Mouse (Mus musculus): ENCODE measurements around the gene Sh3kbp1.

The Sh3kbp1 gene

DNA sequence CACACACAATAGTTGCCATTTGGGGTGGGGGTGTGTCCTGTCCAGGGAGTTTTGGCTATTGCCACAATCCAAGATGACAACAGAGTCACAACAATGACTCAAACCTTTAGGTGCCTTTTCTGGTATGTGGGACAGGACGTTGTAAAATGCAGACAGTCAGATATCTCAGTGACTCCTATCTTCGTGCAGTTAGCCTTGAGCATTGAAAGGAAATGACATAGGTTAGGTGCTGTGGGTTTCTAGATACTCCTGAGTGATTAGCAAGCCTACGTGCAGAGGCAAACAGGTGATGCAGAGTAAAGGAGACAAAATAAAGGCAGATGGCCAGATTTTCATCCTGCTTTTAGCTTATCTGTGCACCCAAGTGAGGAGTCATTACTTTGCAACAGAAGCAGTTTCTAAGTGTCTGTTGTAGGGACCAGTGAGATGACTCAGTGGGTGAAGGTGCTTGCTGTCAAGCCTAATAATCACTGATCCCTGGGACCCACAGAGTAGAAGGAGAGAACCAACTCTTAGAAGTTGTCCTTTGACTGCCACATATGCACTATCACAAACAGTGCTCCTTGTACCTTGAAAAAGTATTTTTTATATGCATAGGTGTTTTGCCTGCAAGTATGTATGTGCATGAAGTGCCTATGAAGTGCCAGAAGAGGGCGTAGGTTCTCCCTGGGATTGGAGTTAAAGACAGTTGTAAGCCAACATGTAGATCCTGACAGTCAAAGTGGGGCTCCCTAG lies 50.7 kb downstream of the Sh3kbp1 start:
- in situ Hi-C loops (cut with MboI, MseI): loop anchor here in 1 of 2 experiments (5.0 kb wide), 1 partner anchor 50 kb away; the partner anchor contains the start of gene Sh3kbp1

DNA sequence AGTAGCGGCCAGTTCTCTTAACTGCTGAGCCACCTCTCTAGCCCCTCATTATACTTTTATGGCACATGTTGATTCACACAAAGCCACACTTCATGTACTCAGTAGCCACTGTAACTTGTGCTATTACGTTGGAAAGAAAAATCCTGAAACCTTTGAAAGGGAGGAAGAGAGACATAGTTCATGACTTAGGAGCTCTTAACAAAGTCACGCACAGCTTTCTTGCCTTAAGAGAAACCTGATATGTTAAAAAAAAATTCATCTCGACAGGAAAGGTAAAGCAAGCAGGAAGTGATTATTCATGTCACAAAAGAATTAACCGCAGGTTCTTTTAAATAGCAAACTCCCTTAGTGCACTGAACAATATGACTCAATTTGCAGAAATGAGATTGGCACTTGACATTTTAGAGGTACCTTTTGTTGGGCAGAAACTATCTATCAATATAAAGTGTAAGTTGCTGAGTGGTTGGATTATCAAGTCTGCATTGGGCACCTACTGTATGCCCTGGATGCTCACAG lies 51.3 kb downstream of the Sh3kbp1 start:
- in situ Hi-C loops (cut with MboI, MseI): loop anchor here in 1 of 2 experiments (5.0 kb wide), 1 partner anchor 51 kb away; the partner anchor contains the start of gene Sh3kbp1

DNA sequence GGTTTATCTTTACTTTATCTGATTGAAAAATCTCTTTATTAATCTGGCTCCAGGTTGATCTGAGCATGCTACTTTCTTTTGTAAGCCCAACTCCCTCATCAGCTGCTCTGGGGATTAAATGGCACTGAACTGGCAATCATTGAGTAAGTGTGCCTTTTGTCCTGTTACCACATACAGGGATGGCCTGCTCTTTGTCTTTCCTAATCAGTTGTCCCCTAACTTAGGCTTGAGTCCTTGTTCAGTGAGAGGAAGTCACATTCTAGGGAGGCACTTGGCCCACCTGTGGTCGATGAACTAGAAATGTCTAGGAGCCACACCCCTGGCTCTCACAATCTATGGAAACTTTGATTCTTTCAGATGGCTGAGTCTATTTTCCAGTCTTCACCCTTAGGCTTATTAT lies 58.4 kb downstream of the Sh3kbp1 start:
- in situ Hi-C loops (cut with MboI, MseI): no loop called here

DNA sequence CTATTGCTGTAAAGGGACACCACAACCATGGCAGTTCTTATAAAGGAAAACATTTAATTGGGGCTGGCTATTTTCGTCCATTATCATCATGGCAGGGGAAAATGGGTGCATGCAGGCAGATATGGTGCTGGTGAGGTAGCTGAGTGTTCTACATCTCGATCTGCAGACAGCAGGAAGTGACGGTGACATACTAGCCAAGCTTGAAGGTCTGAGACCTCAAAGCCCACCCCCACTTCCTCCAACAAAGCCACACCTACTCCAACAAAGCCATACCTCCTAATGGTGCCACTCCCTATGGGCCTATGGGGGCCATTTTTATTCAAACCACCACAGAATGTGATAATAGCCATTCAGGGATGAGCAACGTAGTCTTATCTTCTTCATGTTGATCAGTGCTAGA lies 59.8 kb downstream of the Sh3kbp1 start:
- in situ Hi-C loops (cut with MboI, MseI): no loop called here

DNA sequence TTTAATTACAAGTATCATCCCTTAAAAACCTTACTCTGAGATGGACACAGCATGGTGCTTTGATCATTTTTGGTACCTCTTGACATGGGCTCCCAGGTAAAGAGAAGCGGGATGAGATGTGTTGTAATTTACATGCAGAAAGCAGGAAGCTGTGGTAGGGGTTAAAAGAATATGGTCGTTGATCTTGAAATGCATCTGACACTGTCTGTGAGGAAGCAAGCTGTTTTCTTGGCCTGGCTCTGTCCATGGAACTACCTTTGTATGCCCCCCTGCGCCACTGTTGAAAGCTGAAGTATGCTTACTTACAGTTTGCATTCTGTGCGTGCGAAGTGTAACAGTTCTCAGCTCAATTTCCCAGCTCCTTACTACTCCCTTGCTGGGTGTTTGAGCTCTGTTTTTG lies 61.6 kb downstream of the Sh3kbp1 start:
- in situ Hi-C loops (cut with MboI, MseI): no loop called here

DNA sequence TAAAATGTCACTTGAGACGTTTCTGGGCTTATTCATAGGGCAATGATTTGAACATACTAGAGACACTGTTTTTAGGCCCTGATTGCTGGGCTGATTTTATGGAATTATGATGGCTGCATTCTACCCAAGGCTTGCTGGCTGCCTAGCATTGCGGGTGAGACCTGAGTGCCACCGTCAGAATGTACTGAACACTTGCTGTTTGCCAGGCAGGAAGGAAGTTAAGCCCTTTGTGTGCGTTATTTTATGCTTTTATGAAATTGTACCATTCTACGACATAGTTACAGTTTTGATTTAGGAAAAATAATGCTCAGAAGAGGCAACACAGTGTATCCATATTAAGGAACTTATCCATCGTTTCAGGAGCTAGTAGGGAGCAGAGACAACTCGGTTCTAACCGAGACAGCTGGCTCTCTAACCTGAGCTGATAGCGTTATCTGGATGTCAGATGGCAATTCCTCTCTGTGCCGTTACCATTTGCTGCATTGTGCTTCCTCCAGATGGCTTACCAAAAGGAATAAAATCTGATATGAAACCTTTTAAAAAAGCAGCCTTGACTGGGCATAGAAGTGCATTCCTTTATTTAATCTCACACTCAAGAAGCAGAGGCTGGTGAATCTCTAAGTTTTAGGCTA lies 62.8 kb downstream of the Sh3kbp1 start:
- in situ Hi-C loops (cut with MboI, MseI): no loop called here

DNA sequence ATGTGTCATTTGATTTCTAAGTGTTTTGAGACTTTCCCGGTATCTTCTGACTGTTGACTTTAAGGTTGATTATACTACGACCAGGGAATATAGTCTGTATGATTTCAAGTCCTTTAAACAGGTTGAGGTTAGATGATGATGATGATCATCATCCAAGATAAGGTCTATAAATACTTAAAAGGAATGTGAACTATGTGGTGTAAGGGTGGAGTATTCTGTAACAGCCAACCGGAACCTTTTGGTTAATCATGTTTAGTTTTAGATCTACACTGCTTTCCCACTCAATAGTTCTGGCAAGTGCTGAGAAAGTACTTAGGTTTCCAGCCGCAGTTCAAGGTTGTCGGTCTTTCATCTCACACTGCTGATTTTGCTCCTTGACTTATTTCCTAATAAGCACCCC lies 66.1 kb downstream of the Sh3kbp1 start:
- in situ Hi-C loops (cut with MboI, MseI): no loop called here

DNA sequence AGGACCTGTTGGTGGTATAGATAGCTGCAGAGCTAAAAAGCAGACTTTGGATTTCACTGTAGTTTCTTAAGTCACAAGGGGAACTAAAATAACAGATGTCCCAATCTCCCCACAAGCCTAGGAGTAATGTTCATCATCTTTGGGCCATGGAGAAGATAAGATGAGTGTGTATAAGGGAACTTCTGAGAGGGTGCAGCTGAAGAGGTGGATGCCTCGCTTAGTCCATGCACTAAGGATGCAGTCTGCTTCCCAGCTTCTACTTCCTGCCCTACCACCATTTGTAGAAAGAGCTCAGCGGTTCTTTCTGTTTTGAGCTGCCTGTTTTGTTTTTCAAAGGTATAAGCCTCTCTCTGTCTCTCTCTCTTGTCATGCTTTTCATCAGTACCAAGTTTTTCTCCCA lies 69.5 kb downstream of the Sh3kbp1 start:
- in situ Hi-C loops (cut with MboI, MseI): no loop called here

DNA sequence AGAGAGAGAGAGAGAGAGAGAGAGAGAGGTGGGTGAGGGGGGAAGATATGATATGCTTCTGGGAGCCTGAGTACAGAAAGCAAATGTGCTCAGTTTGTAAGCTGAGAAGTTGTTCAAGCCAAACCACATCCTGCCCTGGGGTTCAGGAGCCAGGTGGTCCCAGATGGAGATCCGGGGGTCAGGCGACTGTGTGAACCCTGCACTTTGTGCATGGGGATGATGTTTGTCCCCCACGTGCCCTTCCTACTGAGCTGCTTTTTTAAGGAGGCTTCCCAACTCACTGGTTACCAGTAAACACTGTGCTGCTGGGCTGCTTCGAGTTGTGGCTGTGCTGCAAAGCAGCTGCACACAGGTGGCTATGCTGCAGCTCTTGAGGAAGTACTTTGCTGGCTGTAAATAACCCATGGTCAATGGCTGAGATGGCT lies 70.0 kb downstream of the Sh3kbp1 start:
- in situ Hi-C loops (cut with MboI, MseI): no loop called here

DNA sequence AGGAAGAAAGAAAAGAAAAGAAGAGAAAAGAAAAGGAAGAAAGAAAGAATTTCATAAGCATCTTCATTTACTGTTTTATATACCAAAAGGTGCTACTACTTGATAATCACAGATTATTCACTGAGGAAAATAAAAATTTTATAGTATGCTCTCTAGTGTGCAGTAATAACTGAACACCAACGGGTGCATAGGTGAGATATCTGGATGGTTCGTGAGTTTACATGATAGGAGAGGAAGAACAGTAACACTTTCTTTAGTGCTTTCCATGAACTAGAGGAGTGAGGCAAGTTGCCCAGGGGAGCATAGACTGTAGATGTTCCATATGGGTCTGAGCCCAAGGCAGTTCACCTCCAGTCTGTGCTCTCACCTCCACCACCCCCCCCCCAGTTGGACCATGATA lies 75.8 kb downstream of the Sh3kbp1 start:
- in situ Hi-C loops (cut with MboI, MseI): no loop called here

DNA sequence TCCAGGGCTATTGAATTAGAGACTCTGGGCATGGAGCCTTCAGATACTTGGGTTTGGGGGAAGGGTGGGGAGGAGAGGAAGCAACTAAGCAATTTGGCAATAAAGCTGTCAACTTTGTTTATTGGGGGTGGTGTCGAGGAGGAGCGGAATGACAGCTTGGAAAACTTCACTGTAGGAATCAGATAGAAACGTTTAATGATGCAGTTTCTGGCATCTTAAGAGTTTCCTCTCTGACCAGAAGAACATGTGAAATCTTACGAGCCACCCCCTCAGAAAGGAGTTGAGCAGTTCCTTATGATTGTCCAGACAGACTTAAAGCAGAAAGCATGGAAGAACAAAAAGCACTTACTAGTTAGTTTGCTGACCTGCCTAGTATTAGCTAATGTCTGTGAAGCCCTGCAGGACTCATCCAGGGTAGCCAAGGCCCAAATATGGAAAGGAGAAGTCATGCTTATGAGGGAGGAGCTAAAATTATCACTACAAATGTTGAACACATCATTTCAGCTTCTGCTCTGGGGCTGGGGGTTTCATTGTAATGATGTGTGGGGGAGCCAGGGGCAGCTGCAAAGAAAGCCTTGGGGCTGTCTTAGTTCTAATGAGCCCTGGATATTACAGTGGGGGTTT lies 77.4 kb downstream of the Sh3kbp1 start:
- in situ Hi-C loops (cut with MboI, MseI): no loop called here

DNA sequence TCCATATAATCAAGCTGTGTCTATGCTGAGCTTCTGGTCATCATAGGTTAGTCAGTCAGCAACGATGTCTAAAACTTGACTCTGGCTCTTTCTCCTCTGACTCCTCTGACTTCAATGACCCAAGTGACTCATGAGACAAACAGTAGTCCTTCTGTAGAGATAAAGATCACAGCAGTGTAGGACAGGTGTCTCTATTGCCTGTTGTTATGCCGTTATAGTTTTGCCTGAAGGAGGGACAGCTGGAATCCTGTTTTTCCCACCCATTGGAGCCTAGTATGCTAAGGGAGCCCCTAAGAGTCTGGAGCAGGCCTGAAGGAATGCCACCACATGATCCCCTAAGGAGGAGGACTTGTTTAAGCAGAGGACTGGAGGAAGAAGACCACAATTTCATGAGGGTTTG lies 78.3 kb downstream of the Sh3kbp1 start:
- in situ Hi-C loops (cut with MboI, MseI): no loop called here

DNA sequence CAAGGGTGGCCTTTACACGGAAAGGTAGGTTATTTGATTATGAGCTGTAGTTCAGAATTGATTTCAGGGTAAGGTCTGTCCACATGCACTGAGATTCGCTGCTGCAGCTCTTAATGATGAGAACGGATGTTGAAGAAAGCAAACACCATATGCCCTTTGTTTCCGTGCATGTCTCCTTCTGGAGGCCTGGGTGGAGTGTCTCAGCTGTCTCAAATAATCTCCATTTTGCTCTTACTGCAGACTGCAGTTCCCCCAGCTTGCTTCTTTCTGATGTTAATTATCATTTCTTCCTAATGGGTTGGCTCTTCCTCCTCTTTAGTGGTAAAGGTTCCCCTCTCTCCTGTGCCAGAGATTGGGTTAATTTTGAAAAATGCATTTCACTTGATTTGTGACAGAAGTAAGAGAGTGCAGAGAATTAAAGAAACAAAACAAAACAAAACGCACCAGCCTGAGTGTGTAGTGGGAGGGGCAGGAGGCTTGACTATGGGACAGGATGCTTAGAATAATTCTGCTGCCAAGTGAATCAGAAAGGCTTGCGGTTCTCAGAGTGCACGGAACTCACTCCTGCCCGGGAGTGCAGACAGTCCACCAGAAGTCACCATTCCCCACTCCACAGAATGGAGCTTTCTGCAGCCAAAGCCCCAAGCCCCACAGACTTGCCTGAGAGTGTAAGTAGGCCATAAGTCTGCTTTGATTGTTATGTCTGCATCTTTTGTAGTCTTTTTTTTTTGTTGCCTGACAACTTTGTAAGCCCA lies 81.2 kb downstream of the Sh3kbp1 start:
- in situ Hi-C loops (cut with MboI, MseI): no loop called here

DNA sequence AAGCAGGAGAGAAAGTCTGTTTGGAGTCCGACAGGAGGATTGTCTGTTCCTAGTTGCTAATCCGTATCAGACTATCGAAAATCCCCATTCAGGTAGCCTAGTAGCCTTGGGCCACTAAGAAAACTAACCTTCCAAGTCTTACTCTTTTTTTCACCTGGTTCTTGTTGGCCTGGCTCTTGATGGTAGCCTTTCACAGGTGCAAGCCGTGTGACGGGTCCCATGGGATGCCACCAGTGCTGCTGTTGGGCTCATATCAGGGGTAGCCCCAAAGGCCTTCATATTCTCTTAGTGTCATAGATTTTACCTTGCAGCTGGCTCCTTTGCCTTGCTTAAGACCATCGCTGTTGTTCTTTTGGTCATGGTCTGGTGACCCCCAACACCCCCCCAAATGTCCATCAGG lies 82.2 kb downstream of the Sh3kbp1 start:
- in situ Hi-C loops (cut with MboI, MseI): no loop called here

DNA sequence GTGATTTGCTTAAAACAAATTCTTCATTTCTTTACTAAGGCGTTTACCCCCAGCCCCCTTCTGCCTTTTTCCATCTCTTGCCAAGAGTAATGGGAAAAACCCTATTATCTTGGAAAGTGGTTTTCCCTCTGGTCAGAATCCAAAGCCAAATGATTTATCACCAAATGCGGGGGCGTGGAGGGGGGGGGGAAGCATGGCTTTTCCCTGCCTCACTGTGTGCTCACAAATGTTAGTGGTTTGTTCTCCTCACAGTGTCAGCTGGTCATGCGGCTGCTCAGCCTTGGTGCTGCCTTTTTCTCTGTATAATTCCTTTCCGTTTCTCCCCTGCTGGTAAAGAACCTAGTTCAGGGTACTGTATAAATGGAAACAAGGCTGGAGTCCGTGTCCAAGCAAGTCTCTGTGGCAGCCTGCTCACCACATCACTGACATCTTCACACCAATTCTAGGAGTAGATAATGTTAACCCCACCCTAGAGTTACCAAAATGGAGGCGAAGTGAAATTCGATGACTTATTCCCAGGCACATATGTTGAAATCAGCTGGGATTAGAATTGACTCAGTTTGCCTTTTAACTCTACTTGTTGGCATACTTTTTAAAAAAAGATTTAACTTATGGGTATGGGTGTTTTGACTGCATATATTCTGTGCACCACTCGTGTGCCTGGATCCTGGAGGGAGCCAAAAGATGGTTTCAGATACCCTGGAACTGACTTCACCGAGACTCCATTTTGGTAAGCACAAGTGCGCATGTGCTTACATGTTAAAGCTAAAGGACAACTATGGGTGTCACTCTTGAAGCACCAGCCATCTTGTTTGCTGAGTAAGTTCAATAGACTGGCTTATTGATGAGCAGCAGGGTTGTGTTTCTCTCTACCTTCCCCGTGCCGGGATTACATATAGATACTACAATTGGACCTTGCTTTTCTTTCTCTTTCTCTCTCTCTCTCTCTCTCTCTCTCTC lies 84.3 kb downstream of the Sh3kbp1 start:
- in situ Hi-C loops (cut with MboI, MseI): no loop called here

DNA sequence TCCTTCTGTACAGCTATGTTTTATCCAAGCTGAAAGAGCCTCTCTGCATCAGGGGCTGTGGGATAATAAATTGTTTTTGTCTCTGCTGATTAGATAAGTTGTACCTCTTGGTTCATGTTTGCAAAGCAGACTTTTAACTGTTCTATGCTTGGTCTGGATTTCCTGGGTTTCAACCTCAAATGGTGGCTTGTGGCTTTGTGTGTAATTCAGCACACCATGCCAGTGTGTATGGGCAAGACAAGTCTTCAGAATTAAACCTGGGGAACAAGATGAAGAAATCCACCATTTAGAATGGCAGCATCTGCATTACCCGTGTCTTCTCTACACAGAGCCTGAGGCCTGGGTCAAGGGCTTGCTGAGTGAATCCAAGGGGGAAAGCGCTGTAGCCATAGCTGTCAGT lies 86.1 kb downstream of the Sh3kbp1 start:
- in situ Hi-C loops (cut with MboI, MseI): no loop called here

DNA sequence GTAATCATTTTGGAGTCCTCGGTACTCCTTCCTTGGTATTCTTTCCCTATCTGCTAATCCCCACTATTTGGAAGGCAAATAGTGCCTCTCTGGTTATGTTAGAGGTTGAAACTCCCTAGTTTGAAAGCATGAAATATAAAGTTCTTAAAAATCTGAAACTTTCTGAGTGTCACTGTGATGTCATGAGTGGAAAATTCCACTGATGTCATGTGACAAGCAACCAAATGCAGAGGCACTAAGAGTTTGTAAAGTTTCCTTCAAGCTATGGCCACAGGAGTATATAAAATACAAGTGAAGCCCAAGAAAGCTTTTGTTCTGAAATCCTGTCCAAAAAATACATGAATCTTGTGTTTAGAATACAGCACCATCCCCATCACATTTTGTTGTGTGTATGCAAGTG lies 94.3 kb downstream of the Sh3kbp1 start:
- in situ Hi-C loops (cut with MboI, MseI): no loop called here

DNA sequence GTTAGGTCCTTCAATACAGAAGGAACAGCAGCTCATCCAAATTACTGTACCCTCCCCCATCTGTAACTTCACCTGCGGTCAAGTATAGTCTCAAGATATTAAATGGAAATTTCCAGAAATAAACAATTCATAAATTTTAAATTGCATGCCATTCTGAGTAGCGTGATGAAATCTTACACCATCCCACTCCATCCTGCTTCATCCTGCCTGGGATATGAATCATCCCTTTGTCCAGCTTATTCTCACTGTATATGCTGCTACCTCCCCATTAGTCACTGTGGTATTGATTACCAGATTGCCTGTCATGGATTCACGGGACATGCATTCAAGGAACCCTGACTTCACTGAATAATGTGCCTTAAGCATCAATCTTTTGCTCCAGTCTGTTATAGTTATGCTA lies 104.3 kb downstream of the Sh3kbp1 start:
- in situ Hi-C loops (cut with MboI, MseI): no loop called here

DNA sequence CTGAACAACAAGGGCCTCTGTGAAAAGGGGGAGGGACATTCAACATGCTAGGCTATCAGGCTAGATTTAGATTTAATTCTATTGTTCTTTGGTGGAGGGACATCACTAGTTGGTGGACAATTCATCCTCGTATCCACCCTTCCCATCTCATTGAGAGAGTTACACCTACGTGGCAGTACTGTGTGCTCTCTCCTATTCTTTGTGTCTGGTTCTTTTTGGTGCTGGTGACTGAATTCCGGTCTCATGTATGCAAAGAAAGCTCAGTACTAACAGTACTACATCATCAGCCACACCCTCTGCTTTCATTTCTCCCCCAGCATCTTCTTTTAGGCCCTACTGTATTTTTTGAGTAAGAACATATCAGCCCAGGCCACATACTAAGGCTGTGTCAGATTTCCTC lies 105.8 kb downstream of the Sh3kbp1 start:
- in situ Hi-C loops (cut with MboI, MseI): no loop called here

DNA sequence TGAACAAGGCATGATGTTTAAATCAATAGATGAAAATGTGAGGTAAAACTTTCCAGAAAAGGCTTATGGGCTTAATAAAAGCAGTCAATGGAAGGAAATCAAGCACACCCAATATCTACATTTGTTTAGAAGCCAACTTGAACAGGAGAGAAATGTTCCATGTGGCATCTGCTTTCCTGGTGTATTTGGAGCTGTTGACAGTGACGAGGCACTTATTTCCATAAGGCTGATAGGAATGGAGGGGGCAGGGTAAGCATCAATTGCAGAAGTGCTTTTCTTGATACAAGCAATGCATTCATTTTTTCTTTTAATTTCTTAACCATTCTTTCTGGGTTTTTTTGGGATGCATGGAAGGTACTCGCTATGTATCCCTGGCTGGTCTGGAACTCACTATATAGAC lies 106.9 kb downstream of the Sh3kbp1 start:
- in situ Hi-C loops (cut with MboI, MseI): no loop called here

All from T-helper 17 cell (primary cell).